Mouse (Mus musculus): ENCODE results near the gene Cldn9.

GRCm38 (mm10) chr17:23694491-23694890 lies 10.7 kb upstream of the Cldn9 start:
- TF ChIP-seq CTCF (conservative IDR thresholded peaks at IDR 0.05; ENCODE audit: low read length) (no peak), POU5F1 (IDR thresholded peaks at IDR 0.05; ENCODE audit: borderline replicate concordance, low read length) (no peak), NANOG (IDR thresholded peaks at IDR 0.05; ENCODE audit: borderline replicate concordance, low read length) (no peak)

Measured in E14TG2a.4 (cell line).